Mouse (Mus musculus) embryonic facial prominence, embryonic 13.5 days (tissue): ENCODE data around the gene Nav1. TPM values are rescaled to one million over a fixed set of nuclear protein-coding genes. Genes with fewer than 3 reads are reported as not detected.

Experiments
- ATAC-seq: fragments of 200-750 bp; cut with Nextera tagmentation; 2 replicates; pipeline ENCODE4 v1.8.0; 2017; ENCODE audit warnings: low read depth; ENCODE audit not compliant: insufficient number of reproducible peaks, insufficient read depth, low FRiP score, low TSS enrichment
- H3K27ac ChIP-seq: fragments of 300-500 bp; sonication (generic); 2 replicates; pipeline ENCODE4 v1.5.1; 2015; ENCODE audit warnings: moderate library complexity, mild to moderate bottlenecking, inconsistent platforms
- H3K27me3 ChIP-seq: fragments of 300-500 bp; sonication (generic); 2 replicates; pipeline ENCODE4 v1.6.1; 2015; ENCODE audit warnings: mild to moderate bottlenecking, inconsistent platforms
- H3K36me3 ChIP-seq: fragments of 300-500 bp; sonication (generic); 2 replicates; pipeline ENCODE4 v1.6.1; 2015; ENCODE audit warnings: mild to moderate bottlenecking, inconsistent platforms
- H3K4me1 ChIP-seq: fragments of 300-500 bp; sonication (generic); 2 replicates; pipeline ENCODE4 v1.6.1; 2015; ENCODE audit warnings: inconsistent platforms
- H3K4me2 ChIP-seq: fragments of 300-500 bp; sonication (generic); 2 replicates; pipeline ENCODE4 v1.6.1; 2015; ENCODE audit warnings: moderate library complexity, mild to moderate bottlenecking, inconsistent platforms
- H3K4me3 ChIP-seq: fragments of 300-500 bp; sonication (generic); 2 replicates; pipeline ENCODE4 v1.5.1; 2015; ENCODE audit warnings: mild to moderate bottlenecking, inconsistent platforms
- H3K9ac ChIP-seq: fragments of 300-500 bp; sonication (generic); 2 replicates; pipeline ENCODE4 v1.6.1; 2015; ENCODE audit warnings: mild to moderate bottlenecking, inconsistent platforms
- H3K9me3 ChIP-seq: fragments of 300-500 bp; sonication (generic); 2 replicates; pipeline ENCODE4 v1.6.1; 2016; ENCODE audit warnings: inconsistent platforms
- WGBS: fragments of 180-500 bp; shearing (Covaris S2); methylation state at CpG from one replicate; pipeline ENCODE4 v1.1.7; 2015; ENCODE audit warnings: mixed read lengths; 5-methylcytosine and 5-hydroxymethylcytosine counted together
- polyA plus RNA-seq: library from polyadenylated mRNA; unstranded; fragments of >200 nt; fragmentation: Nextera tagmentation; extraction: Ambion mirVana; gene quantifications from 2 replicates; pipeline ENCODE4 v1.2.1, GENCODE M21; 2015

The Nav1 gene
- polyA plus RNA-seq, 1 experiment from 2014 or later = 11.6 TPM

DNA sequence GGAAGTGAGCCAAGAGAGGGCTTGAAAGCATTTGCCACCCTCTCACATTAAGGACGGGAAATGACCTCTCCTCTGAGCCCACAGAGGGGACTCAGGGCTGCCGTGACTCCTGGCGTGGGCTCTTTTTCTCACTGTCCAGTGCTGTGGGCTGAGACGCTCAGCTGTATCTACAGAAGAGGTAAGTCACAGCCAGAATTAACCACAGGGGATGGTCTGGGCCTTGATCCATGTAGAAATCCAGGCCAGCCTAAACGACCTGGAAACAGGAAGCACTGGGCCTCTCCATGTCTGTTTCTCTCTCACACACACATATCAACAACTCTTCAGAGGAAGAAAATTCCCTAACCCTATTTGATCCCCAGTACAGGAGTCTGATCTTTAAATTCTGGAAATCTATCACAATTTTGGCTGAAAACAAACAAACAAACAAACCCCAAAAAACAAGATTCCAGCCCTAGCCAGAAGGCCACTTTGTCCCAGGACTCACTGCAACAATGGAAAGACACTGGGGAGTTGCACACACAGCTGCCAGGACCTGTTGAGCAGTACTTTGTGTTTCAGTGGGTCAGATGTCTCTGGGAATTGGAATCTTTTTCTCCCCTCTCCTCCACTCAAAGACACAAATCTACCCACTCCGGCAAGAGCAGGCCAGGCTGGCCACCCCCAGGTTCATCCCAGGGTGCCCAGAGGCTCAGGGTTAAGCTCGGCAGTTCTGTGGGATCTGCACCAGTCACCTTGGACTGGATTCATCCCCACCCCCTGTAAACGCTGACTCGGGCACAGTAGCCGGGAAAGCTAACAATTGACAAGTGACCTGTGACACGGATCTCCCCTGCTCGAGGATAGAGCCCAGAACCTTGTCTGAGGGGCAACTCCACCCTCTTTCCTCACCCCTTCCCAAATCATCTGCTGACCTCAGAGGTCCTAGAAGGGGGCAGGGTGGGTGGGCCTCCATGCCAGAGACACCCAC is 64.0 kb downstream of the Nav1 start:
- 42% methylated on average over 12 of the region's 12 CpGs for WGBS
- no peaks in the 10 kb centered on the region for H3K9me3 ChIP-seq
- ATAC-seq = no peak
- no peak overlapping the region for H3K9ac ChIP-seq
- peaks cover 12% of the 10 kb centered on the region for H3K4me1 ChIP-seq
- H3K27ac ChIP-seq = no peak overlapping the region
- no peak overlapping the region for H3K4me3 ChIP-seq
- H3K27me3 ChIP-seq = no peaks in the 10 kb centered on the region
- no peaks in the 10 kb centered on the region for H3K36me3 ChIP-seq
- no peak overlapping the region for H3K4me2 ChIP-seq

DNA sequence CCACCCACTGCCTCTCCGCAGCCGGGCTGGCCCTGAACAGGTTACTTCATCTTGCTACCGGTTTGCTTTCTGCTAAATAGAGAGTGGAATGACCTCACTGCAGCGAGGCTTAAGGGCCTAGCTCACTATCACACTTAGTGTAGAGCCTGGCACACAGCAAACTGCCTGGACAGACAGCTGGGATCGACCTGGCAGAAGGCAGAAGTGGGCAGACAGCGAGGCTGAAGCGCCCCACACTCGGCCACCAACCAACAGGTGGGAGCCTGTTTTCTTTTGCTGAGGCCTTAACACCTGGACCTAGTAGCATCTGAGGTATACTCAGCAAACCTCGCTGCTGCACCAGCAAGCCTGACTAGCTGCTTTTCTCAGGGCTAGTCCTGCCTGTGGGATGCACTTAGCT is 65.0 kb downstream of the Nav1 start:
- no peak overlapping the region for H3K4me2 ChIP-seq
- H3K36me3 ChIP-seq = no peaks in the 10 kb centered on the region
- H3K9ac ChIP-seq = no peak overlapping the region
- no peaks in the 10 kb centered on the region for H3K9me3 ChIP-seq
- peaks cover 18% of the 10 kb centered on the region for H3K4me1 ChIP-seq
- no peak overlapping the region for H3K27ac ChIP-seq
- H3K4me3 ChIP-seq = no peak overlapping the region
- H3K27me3 ChIP-seq = no peaks in the 10 kb centered on the region
- no peak for ATAC-seq
- WGBS = 88% methylated on average over 9 of the region's 9 CpGs

GRCm38 (mm10) chr1:135540270-135540669 is 66.8 kb downstream of the Nav1 start:
- no peak overlapping the region for H3K4me3 ChIP-seq
- H3K27ac ChIP-seq = no peak overlapping the region
- H3K4me1 ChIP-seq = peaks cover 18% of the 10 kb centered on the region
- no peaks in the 10 kb centered on the region for H3K9me3 ChIP-seq
- H3K36me3 ChIP-seq = 0 out of 2 replicates have a peak, but pooled peaks cover 5% of the 10 kb centered on the region
- WGBS = 22% methylated on average over 4 of the region's 4 CpGs
- H3K4me2 ChIP-seq = no peak overlapping the region
- H3K27me3 ChIP-seq = no peaks in the 10 kb centered on the region
- no peak overlapping the region for H3K9ac ChIP-seq
- peak; percentile 61 for ATAC-seq

- Histone ChIP-seq H3K4me1 (peaks cover 13% of the 10 kb centered on the region; the same call in 1 of the 2 replicates), H3K4me2 (no peak overlapping the region), H3K4me3 (no peak overlapping the region), H3K9ac (no peak overlapping the region), H3K9me3 (no peaks in the 10 kb centered on the region), H3K27ac (no peak overlapping the region), H3K27me3 (no peaks in the 10 kb centered on the region), H3K36me3 (0 out of 2 replicates have a peak, but pooled peaks cover 5% of the 10 kb centered on the region)
- ATAC-seq = no peak
- 81% methylated on average over 12 of the region's 12 CpGs for WGBS
These were observed 68.4 kb downstream of the Nav1 start for GRCm38 (mm10) chr1:135538441-135539265.

GRCm38 (mm10) chr1:135536822-135537221 is 70.3 kb downstream of the Nav1 start:
- Histone ChIP-seq H3K36me3 (peaks cover 12% of the 10 kb centered on the region), H3K9me3 (no peaks in the 10 kb centered on the region), H3K27ac (no peak overlapping the region), H3K9ac (no peak overlapping the region), H3K4me2 (no peak overlapping the region), H3K4me1 (peaks cover 13% of the 10 kb centered on the region; the same call in 1 of the 2 replicates), H3K4me3 (no peak overlapping the region), H3K27me3 (no peaks in the 10 kb centered on the region)
- no peak for ATAC-seq
- WGBS = 91% methylated on average over 7 of the region's 7 CpGs

DNA sequence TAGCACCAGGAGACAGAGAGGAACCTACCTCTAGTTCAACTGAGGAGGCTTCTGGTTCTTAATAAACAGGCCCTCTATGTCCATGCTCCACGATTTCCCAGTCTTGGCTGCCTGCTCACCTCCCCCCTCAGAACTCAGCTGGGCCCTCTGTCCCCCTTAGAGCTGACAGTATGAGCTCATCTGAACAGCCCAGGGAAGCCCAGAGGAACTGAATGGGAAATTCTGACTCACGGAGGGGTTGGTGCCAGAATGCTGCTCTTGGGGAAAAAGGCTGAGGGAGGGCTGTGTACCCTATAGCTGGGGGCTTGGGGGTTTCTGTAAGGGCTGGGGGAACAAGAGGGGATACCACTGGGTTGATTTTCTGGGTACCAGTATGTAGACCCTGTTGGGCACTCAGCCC is 70.8 kb downstream of the Nav1 start:
- WGBS = 76% methylated on average over 2 of the region's 2 CpGs
- H3K4me3 ChIP-seq = no peak overlapping the region
- no peak overlapping the region for H3K27ac ChIP-seq
- no peak overlapping the region for H3K4me2 ChIP-seq
- H3K27me3 ChIP-seq = no peaks in the 10 kb centered on the region
- H3K36me3 ChIP-seq = peaks cover 12% of the 10 kb centered on the region
- peaks cover 13% of the 10 kb centered on the region; the same call in 1 of the 2 replicates for H3K4me1 ChIP-seq
- no peak overlapping the region for H3K9ac ChIP-seq
- no peak for ATAC-seq
- H3K9me3 ChIP-seq = no peaks in the 10 kb centered on the region

- H3K36me3 ChIP-seq = peaks cover 12% of the 10 kb centered on the region
- no peaks in the 10 kb centered on the region for H3K27me3 ChIP-seq
- 39% methylated on average over 4 of the region's 4 CpGs for WGBS
- no peak overlapping the region for H3K27ac ChIP-seq
- no peak overlapping the region for H3K4me3 ChIP-seq
- H3K9me3 ChIP-seq = no peaks in the 10 kb centered on the region
- no peak for ATAC-seq
- no peak overlapping the region for H3K9ac ChIP-seq
- H3K4me1 ChIP-seq = peaks cover 13% of the 10 kb centered on the region; the same call in 1 of the 2 replicates
- no peak overlapping the region for H3K4me2 ChIP-seq
These were observed 71.8 kb downstream of the Nav1 start for GRCm38 (mm10) chr1:135535256-135535655.

DNA sequence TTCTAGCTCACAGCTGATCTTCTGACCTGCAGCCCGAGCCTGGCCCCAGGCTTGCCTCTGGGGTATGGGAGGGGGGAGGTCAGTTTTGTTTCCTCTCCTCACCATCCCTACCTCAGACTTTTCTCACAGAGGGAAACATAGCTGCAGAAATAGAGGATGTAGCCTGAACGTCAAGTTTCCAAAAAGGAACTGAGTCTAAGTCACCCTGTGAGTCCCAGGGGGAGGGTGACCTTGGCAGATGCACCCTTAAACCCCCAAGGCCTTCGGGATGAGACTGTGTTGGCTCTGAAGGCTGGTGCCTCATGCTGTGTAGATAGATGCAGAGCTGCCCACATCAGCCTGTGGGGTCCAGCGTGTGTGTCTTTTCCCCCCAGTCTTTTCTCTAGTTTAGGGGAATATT is 72.3 kb downstream of the Nav1 start:
- Histone ChIP-seq H3K36me3 (peaks cover 12% of the 10 kb centered on the region), H3K27ac (no peak overlapping the region), H3K4me2 (no peak overlapping the region), H3K27me3 (no peaks in the 10 kb centered on the region), H3K9me3 (no peaks in the 10 kb centered on the region), H3K4me1 (peaks cover 13% of the 10 kb centered on the region; the same call in 1 of the 2 replicates), H3K9ac (no peak overlapping the region), H3K4me3 (no peak overlapping the region)
- WGBS = 55% methylated on average over 4 of the region's 4 CpGs
- ATAC-seq = no peak

GRCm38 (mm10) chr1:135534070-135534469 is 73.0 kb downstream of the Nav1 start:
- peaks cover 13% of the 10 kb centered on the region; the same call in 1 of the 2 replicates for H3K4me1 ChIP-seq
- H3K9me3 ChIP-seq = no peaks in the 10 kb centered on the region
- H3K9ac ChIP-seq = no peak overlapping the region
- ATAC-seq = no peak
- no peaks in the 10 kb centered on the region for H3K27me3 ChIP-seq
- no peak overlapping the region for H3K4me2 ChIP-seq
- 90% methylated on average over 4 of the region's 4 CpGs for WGBS
- H3K4me3 ChIP-seq = no peak overlapping the region
- H3K36me3 ChIP-seq = peaks cover 15% of the 10 kb centered on the region
- H3K27ac ChIP-seq = no peak overlapping the region

- Histone ChIP-seq H3K36me3 (peaks cover 19% of the 10 kb centered on the region), H3K4me3 (no peak overlapping the region), H3K4me1 (peaks cover 7% of the 10 kb centered on the region; the same call in 1 of the 2 replicates), H3K9me3 (no peaks in the 10 kb centered on the region), H3K9ac (no peak overlapping the region), H3K27ac (no peak overlapping the region), H3K4me2 (no peak overlapping the region), H3K27me3 (no peaks in the 10 kb centered on the region)
- 0 out of 2 replicates have a peak, but pooled peaks have one; percentile 8 for ATAC-seq
- WGBS = 93% methylated on average over 23 of the region's 23 CpGs
These were observed 74.7 kb downstream of the Nav1 start for GRCm38 (mm10) chr1:135532383-135532782.

DNA sequence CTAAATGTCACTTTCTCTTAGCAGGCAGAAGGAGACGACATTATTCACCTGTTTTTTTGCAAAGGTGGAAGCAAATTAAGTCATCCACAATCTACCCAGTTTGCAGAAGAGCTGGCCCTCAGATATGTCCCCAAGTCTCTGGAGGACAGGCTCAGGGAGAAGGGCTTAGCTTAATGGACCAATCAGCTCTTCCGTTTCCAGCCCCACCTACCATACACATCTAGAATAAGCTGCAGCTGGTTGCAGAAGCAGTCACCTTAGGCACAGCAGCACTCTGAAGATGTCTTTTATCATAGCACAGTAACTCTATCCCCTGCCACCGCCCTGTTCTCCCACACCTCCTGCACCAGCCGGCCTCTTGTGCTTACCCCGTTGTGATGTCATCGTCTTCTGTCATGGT is 75.1 kb downstream of the Nav1 start:
- Histone ChIP-seq H3K27me3 (no peaks in the 10 kb centered on the region), H3K36me3 (peaks cover 19% of the 10 kb centered on the region), H3K4me2 (no peak overlapping the region), H3K9ac (no peak overlapping the region), H3K27ac (no peak overlapping the region), H3K9me3 (no peaks in the 10 kb centered on the region), H3K4me3 (no peak overlapping the region), H3K4me1 (peaks cover 7% of the 10 kb centered on the region; the same call in 1 of the 2 replicates)
- ATAC-seq = 0 out of 2 replicates have a peak, but pooled peaks have one; percentile 5
- WGBS = 80% methylated on average over 6 of the region's 6 CpGs
